Mouse (Mus musculus) left cerebral cortex, postnatal 10 days (tissue): ENCODE data around the gene 1600015I10Rik. TPM values are rescaled to one million over a fixed set of nuclear protein-coding genes. Genes with fewer than 3 reads are reported as not detected.
A peak's percentile ranks its signal among the peaks of the same experiment; 100 is the strongest.
"Not testable (repeated sequence)": the region's sequence is repeated elsewhere in the genome, so short reads cannot be mapped to it uniquely, and the experiment has no call there.

Experiments
- DNase-seq, 2 experiments: peaks; one replicate each; pipeline ENCODE4 v3.0.0; 2021 to 2022; ENCODE audit warnings: low spot score in 2 of 2, mixed read lengths in 1 of 2; ENCODE audit errors: extremely low spot score in 1 of 2
- intact Hi-C: fragments of 180-260 bp; cut with DNase I; formaldehyde crosslinking; loops from one replicate; pipeline ENCODE4 v1.15.1; 2025
- total RNA-seq, 2 experiments: library from RNA; stranded (reverse); gene quantifications; 2 replicates each; pipeline ENCODE4 v1.2.3; 2021

Gene 1600015I10Rik
- total RNA-seq, 2 experiments from 2014 or later, result not detected

DNA sequence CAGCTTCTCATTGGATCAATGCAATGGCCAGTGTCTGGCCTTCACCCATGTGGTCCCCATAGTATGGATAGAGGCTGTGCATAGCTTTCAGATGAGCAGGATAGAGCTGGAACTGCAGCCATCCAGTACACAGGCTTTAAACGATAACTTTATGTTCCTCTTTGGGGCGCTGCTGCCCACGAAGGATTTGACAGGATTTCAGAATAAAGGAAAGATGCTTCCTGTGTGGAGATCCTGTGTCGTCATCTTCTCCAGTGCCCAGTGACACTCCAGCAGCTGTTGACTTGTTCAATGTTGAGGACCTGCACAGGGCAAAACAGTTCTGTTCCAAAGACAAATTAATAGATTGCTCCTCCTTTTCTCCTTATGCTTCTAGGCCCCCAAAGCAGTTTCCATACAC is 27.1 kb downstream of the 1600015I10Rik start:
- intact Hi-C loops, result loop anchor here (2.0 to 10.0 kb wide), 4 partner anchors 96 to 779 kb away; partner anchors contain the start of genes Gimap5 and Gimap8
- no peak for DNase-seq

- peak; percentile 30 to 34 for DNase-seq
- intact Hi-C loops, result loop anchor here (2.0 to 10.0 kb wide), 4 partner anchors 141 to 781 kb away; partner anchors contain the start of genes Gimap5 and Gimap8
Measured at GRCm38 (mm10) chr6:48958053-48958452, 28.4 kb downstream of the 1600015I10Rik start.

DNA sequence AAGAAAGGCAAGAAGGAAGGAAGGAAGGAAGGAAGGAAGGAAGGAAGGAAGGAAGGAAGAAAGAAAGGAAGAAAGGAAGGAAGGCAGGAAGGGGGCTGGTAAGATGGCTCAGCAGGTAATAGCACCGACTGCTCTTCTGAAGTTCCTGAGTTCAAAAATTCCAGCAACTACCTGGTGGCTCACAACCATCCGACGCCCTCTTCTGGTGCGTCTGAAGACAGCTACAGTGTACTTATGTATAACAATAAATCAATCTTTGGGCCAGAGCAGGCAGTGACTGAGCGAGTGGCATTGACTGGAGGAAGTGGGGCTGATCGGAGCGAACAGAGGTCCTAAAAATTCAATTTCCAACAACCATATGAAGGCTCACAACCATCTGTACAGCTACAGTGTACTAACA is 29.5 kb downstream of the 1600015I10Rik start:
- intact Hi-C loops, result loop anchor here (2.0 to 10.0 kb wide), 4 partner anchors 142 to 782 kb away; partner anchors contain the start of genes Gimap5 and Gimap8
- not testable (repeated sequence) for DNase-seq

DNA sequence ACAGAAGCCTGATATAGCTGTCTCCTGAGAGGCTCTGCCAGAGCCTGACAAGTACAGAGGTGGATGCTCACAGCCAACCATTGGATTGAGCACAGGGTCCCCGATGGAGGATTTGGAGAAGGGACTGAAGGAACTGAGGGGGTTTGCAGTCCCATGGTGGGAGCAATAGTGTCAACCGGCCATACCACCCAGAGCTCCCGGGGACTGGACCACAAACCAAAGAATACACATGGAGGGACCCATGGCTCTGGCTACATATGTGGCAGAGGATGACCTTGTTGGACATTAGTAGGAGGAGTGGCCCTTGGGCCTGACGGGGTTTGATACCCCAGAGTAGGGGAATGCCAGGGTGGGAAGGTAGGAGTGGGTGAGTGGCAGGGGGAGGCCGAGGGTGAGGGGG is 37.0 kb downstream of the 1600015I10Rik start:
- DNase-seq, intact Hi-C loops: not testable (repeated sequence)

- DNase-seq, result no peak
- intact Hi-C loops, result no loop called here
Measured at GRCm38 (mm10) chr6:48967868-48968267, 38.2 kb downstream of the 1600015I10Rik start.

- no peak for DNase-seq
- intact Hi-C loops, result no loop called here
Measured at GRCm38 (mm10) chr6:48974663-48975062, 45.0 kb downstream of the 1600015I10Rik start, which contains the start of gene Doxl2. TSS of gene Doxl2 (plus strand) at chr6:48974963.

GRCm38 (mm10) chr6:48979616-48980015 is 49.9 kb downstream of the 1600015I10Rik start:
- DNase-seq, result no peak
- intact Hi-C loops, result no loop called here

GRCm38 (mm10) chr6:48982305-48982704 is 52.6 kb downstream of the 1600015I10Rik start:
- intact Hi-C loops, result no loop called here
- peak in 1 of 2 experiments; percentile 6 for DNase-seq

Other genes with a start within 250 kb of the 1600015I10Rik start
- under 1 TPM; 0.55 to 0.66 TPM for gene Gimap4, start 245.3 kb upstream of the 1600015I10Rik start, total RNA-seq
- gene Gimap6, start 221.7 kb upstream of the 1600015I10Rik start, total RNA-seq, result 1 to 10 TPM; 6.5 to 7.0 TPM
- gene Gm28053, start 211.3 kb upstream of the 1600015I10Rik start, total RNA-seq, result not detected
- gene Gimap7, start 211.3 kb upstream of the 1600015I10Rik start, total RNA-seq, result not detected
- 1 to 10 TPM; 3.1 to 3.4 TPM for gene Gimap1, start 190.8 kb upstream of the 1600015I10Rik start, total RNA-seq
- 1 to 10 TPM; 1.2 to 1.6 TPM for gene Gimap5, start 183.7 kb upstream of the 1600015I10Rik start, total RNA-seq
- not detected for gene Gimap3, start 159.0 kb upstream of the 1600015I10Rik start, total RNA-seq
- 10 to 100 TPM; 15.6 to 18.6 TPM for gene Tmem176a, start 89.0 kb upstream of the 1600015I10Rik start, total RNA-seq
- 10 to 100 TPM; 38.2 to 42.5 TPM for gene Tmem176b, start 88.4 kb upstream of the 1600015I10Rik start, total RNA-seq
- not detected for gene Aoc1, start 57.0 kb upstream of the 1600015I10Rik start, total RNA-seq
- gene Doxl2, start 45.1 kb downstream of the 1600015I10Rik start, total RNA-seq, result not detected
- not detected for gene Svs1, start 57.0 kb downstream of the 1600015I10Rik start, total RNA-seq
- gene Gpnmb, start 106.7 kb downstream of the 1600015I10Rik start, total RNA-seq, result under 1 TPM; 0.39 to 0.43 TPM
- 10 to 100 TPM; 28.7 to 33.6 TPM for gene Malsu1, start 143.9 kb downstream of the 1600015I10Rik start, total RNA-seq